Mouse (Mus musculus) myocyte (in vitro differentiated cells): ENCODE results near the gene Adsl. TPM values are rescaled to one million over a fixed set of nuclear protein-coding genes. Genes with fewer than 3 reads are reported as not detected.
"Not testable (repeated sequence)": the region's sequence is repeated elsewhere in the genome, so short reads cannot be mapped to it uniquely, and the experiment has no call there.

Source experiments
- H3K27me3 ChIP-seq: one replicate; pipeline ENCODE4 v1.6.1; 2011; ENCODE audit not compliant: control insufficient read depth, insufficient read depth, insufficient read length
- H3K36me3 ChIP-seq: one replicate; pipeline ENCODE4 v1.6.1; 2011; ENCODE audit not compliant: control insufficient read depth, insufficient read depth
- H3K4me2 ChIP-seq: one replicate; pipeline ENCODE4 v1.6.1; 2011; ENCODE audit warnings: low read depth, control low read depth
- H3K4me3 ChIP-seq: one replicate; pipeline ENCODE4 v1.5.1; 2011; ENCODE audit warnings: mild to moderate bottlenecking, control low read depth, moderate library complexity
- H3K79me2 ChIP-seq: one replicate; pipeline ENCODE4 v1.6.1; 2011; ENCODE audit not compliant: control insufficient read depth, insufficient read depth
- H3ac ChIP-seq: one replicate; pipeline ENCODE4 v1.6.1; 2011; ENCODE audit not compliant: control insufficient read depth, insufficient read length
- CEBPB ChIP-seq: IDR thresholded peaks from 2 replicates; pipeline ENCODE4 v1.6.1; 2011; ENCODE audit warnings: mild to moderate bottlenecking, moderate library complexity; ENCODE audit not compliant: poor library complexity, insufficient read depth, severe bottlenecking
- E2F4 ChIP-seq: IDR thresholded peaks from one replicate; pipeline ENCODE4 v1.6.1; 2011; ENCODE audit warnings: mild to moderate bottlenecking, control low read depth, moderate library complexity; ENCODE audit not compliant: insufficient read depth
- MAX ChIP-seq: IDR thresholded peaks from one replicate; pipeline ENCODE4 v1.6.1; 2011; ENCODE audit warnings: low read depth, mild to moderate bottlenecking, control low read depth
- MYOD1 ChIP-seq, 3 experiments: IDR thresholded peaks; one replicate each; pipeline ENCODE4 v1.6.1; 2011; ENCODE audit warnings: control low read depth in 2 of 3, low read depth in 2 of 3, mild to moderate bottlenecking in 2 of 3, moderate library complexity in 1 of 3; ENCODE audit not compliant: insufficient read length in 2 of 3, control insufficient read depth in 1 of 3
- MYOG ChIP-seq, 3 experiments: IDR thresholded peaks; one replicate each; pipeline ENCODE4 v1.6.1; 2011; ENCODE audit warnings: control low read depth in 2 of 3, low read depth in 2 of 3, mild to moderate bottlenecking in 2 of 3; ENCODE audit not compliant: insufficient read length in 2 of 3, control insufficient read depth in 1 of 3, insufficient read depth in 1 of 3
- POLR2A ChIP-seq: IDR thresholded peaks from one replicate; pipeline ENCODE4 v1.6.1; 2011; ENCODE audit warnings: low read depth, mild to moderate bottlenecking, control low read depth, moderate library complexity; ENCODE audit not compliant: insufficient read length
- POLR2AphosphoS2 ChIP-seq: IDR thresholded peaks from one replicate; pipeline ENCODE4 v1.6.1; 2011; ENCODE audit warnings: low read depth, control low read depth; ENCODE audit not compliant: insufficient read length
- REST ChIP-seq: IDR thresholded peaks from one replicate; pipeline ENCODE4 v1.6.1; 2011; ENCODE audit warnings: mild to moderate bottlenecking, control low read depth, moderate library complexity; ENCODE audit not compliant: insufficient read depth, insufficient read length
- SRF ChIP-seq: IDR thresholded peaks from one replicate; pipeline ENCODE4 v1.6.1; 2011; ENCODE audit warnings: low read depth; ENCODE audit not compliant: control insufficient read depth, insufficient read length
- TCF12 ChIP-seq: IDR thresholded peaks from one replicate; pipeline ENCODE4 v1.6.1; 2011; ENCODE audit warnings: mild to moderate bottlenecking, control low read depth; ENCODE audit not compliant: poor library complexity, insufficient read depth, severe bottlenecking
- TCF3 ChIP-seq: IDR thresholded peaks from one replicate; pipeline ENCODE4 v1.6.1; 2011; ENCODE audit warnings: low read depth, control low read depth; ENCODE audit not compliant: insufficient read length
- USF1 ChIP-seq: IDR thresholded peaks from one replicate; pipeline ENCODE4 v1.6.1; 2011; ENCODE audit warnings: low read depth, mild to moderate bottlenecking, control low read depth, moderate library complexity
- polyA plus RNA-seq: library from polyadenylated mRNA; unstranded; fragments of >200 nt; fragmentation: generic; extraction: Trizol; gene quantifications from one replicate; pipeline ENCODE4 v1.2.1, GENCODE M21; 2012; ENCODE audit warnings: missing spikeins

Adsl gene
- polyA plus RNA-seq, 1 experiment, result 151 TPM

- Histone ChIP-seq H3K27me3 (no peaks in the 10 kb centered on the region), H3K4me2 (no peak overlapping the region), H3ac (no peak overlapping the region), H3K79me2 (no peaks in the 10 kb centered on the region), H3K36me3 (peaks cover 51% of the 10 kb centered on the region), H3K4me3 (no peak overlapping the region)
- no peak for TF ChIP-seq REST
- no peak for TF ChIP-seq POLR2A
- no peak for TF ChIP-seq MYOG (IDR thresholded peaks at IDR 0.05; ENCODE audit: control insufficient read depth in 1 of 3, insufficient read depth in 1 of 3, insufficient read length in 2 of 3, low read depth in 2 of 3)
- no peak for TF ChIP-seq MAX
- TF ChIP-seq USF1, result no peak
- no peak for TF ChIP-seq TCF3
- TF ChIP-seq TCF12, result no peak
- no peak for TF ChIP-seq E2F4
- TF ChIP-seq POLR2AphosphoS2, result no peak
- TF ChIP-seq CEBPB, result no peak
- TF ChIP-seq MYOD1 (IDR thresholded peaks at IDR 0.05; ENCODE audit: control insufficient read depth in 1 of 3, insufficient read length in 2 of 3, low read depth in 2 of 3), result no peak
- no peak for TF ChIP-seq SRF
Measured at GRCm38 (mm10) chr15:80930048-80930571, 18.2 kb upstream of the Adsl start.

- not testable (repeated sequence) for H3ac ChIP-seq, H3K27me3 ChIP-seq, H3K4me2 ChIP-seq, H3K4me3 ChIP-seq, H3K79me2 ChIP-seq
- peaks cover 47% of the 10 kb centered on the region for H3K36me3 ChIP-seq
Measured at GRCm38 (mm10) chr15:80930676-80931320, 17.5 kb upstream of the Adsl start.

GRCm38 (mm10) chr15:80931345-80931960 is 16.8 kb upstream of the Adsl start:
- H3K36me3 ChIP-seq, result peaks cover 47% of the 10 kb centered on the region
- no peak overlapping the region for H3ac ChIP-seq
- TF ChIP-seq USF1 (no peak), SRF (no peak), REST (no peak), CEBPB (no peak), MYOD1 (IDR thresholded peaks at IDR 0.05; ENCODE audit: control insufficient read depth in 1 of 3, insufficient read length in 2 of 3, low read depth in 2 of 3) (no peak), MYOG (IDR thresholded peaks at IDR 0.05; ENCODE audit: control insufficient read depth in 1 of 3, insufficient read depth in 1 of 3, insufficient read length in 2 of 3, low read depth in 2 of 3) (no peak), MAX (no peak), TCF12 (no peak), POLR2AphosphoS2 (no peak), TCF3 (no peak), E2F4 (no peak), POLR2A (no peak)
- H3K79me2 ChIP-seq, result no peaks in the 10 kb centered on the region
- H3K4me2 ChIP-seq, result no peak overlapping the region
- H3K27me3 ChIP-seq, result no peaks in the 10 kb centered on the region
- H3K4me3 ChIP-seq, result no peak overlapping the region

GRCm38 (mm10) chr15:80934841-80935240 is 13.4 kb upstream of the Adsl start:
- H3K4me3 ChIP-seq, result no peak overlapping the region
- TF ChIP-seq MYOG (IDR thresholded peaks at IDR 0.05; ENCODE audit: control insufficient read depth in 1 of 3, insufficient read depth in 1 of 3, insufficient read length in 2 of 3, low read depth in 2 of 3) (no peak), USF1 (no peak), MYOD1 (IDR thresholded peaks at IDR 0.05; ENCODE audit: control insufficient read depth in 1 of 3, insufficient read length in 2 of 3, low read depth in 2 of 3) (no peak), CEBPB (no peak), TCF12 (no peak), E2F4 (no peak), POLR2A (no peak)
- H3ac ChIP-seq, result no peak overlapping the region
- H3K4me2 ChIP-seq, result no peak overlapping the region
- H3K79me2 ChIP-seq, result no peaks in the 10 kb centered on the region
- H3K36me3 ChIP-seq, result peaks cover 17% of the 10 kb centered on the region
- no peaks in the 10 kb centered on the region for H3K27me3 ChIP-seq

GRCm38 (mm10) chr15:80936686-80937085 is 11.6 kb upstream of the Adsl start:
- Histone ChIP-seq H3K4me2 (no peak overlapping the region), H3K79me2 (no peaks in the 10 kb centered on the region), H3K4me3 (no peak overlapping the region), H3ac (no peak overlapping the region), H3K36me3 (peaks cover 17% of the 10 kb centered on the region), H3K27me3 (no peaks in the 10 kb centered on the region)
- TF ChIP-seq POLR2A (no peak), TCF12 (no peak), TCF3 (no peak), CEBPB (no peak), MAX (no peak), MYOD1 (IDR thresholded peaks at IDR 0.05; ENCODE audit: control insufficient read depth in 1 of 3, insufficient read length in 2 of 3, low read depth in 2 of 3) (no peak), MYOG (IDR thresholded peaks at IDR 0.05; ENCODE audit: control insufficient read depth in 1 of 3, insufficient read depth in 1 of 3, insufficient read length in 2 of 3, low read depth in 2 of 3) (no peak), USF1 (no peak), POLR2AphosphoS2 (no peak), SRF (no peak), REST (no peak), E2F4 (no peak)
